Mouse (Mus musculus): ENCODE measurements at regions not wholly inside any gene's neighbourhood (a gene's known extent, or its start where the extent isn't known, plus 50 kb on each side); places are given as distances from the start of the nearest gene placed in this dataset.

DNA sequence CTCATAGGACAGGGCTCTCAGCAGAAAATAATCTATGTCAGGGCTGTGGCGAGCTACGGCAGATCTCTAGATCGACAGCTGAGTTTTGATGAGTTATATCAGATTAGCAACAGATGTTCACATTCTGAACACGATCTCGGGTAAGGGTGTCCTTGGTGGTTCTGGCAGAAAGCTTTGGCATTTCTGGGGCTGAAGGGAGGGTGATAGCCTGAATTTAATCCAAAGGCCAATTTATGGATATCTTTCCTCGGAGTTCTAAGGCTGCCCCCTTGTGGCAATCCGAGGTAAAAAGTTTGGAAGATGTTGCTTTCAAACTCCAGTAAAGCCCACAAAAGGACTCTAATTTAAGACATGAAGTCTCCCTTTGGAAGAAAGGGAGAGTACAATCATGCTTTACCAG is 101.3 kb upstream of the Luzp2 start:
- peak; percentile 0 to 54 for DNase-seq

DNA sequence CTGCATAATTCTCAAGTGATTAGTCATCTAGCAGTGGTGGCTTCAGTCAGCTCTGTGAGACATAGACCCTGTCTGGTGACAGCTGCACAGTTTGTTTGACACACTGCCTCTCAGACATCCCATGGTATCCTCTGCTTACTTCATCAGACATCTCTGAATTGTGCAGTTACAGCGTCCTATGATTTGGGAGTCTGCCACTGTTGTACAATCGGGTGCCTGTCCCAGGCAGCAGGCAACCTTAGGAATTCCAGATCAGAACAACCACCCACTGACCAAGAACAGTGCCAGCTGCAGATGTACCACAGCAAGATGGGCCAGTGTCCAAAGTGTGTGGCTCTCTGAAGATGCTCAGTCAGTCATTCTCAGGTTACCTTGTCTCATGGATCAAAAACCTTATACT is 100.4 kb upstream of the Luzp2 start:
- DNase-seq: no peak

GRCm38 (mm10) chr7:54767341-54767740 is 68.0 kb upstream of the Luzp2 start:
- no peak for DNase-seq

DNA sequence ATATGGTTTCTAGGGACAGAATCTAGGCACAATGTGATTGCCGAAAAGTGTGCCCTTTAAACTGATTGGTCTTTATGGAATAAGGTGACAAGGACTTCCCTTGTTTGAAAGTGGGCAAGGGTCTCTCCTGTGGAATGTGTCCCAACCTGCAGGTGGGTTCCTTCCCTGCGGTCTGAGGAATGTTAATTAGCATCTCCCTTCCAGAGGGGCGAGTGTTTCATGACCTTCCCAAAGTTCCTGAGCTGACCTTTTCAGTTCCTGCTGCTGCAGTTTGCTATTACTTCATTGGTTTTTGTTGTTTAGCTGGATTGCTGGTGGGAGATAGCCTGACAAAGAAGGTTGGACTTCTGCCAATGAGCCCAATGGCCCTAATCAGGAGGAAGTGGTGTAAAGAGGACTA is 66.6 kb upstream of the Luzp2 start:
- no peak for DNase-seq

DNA sequence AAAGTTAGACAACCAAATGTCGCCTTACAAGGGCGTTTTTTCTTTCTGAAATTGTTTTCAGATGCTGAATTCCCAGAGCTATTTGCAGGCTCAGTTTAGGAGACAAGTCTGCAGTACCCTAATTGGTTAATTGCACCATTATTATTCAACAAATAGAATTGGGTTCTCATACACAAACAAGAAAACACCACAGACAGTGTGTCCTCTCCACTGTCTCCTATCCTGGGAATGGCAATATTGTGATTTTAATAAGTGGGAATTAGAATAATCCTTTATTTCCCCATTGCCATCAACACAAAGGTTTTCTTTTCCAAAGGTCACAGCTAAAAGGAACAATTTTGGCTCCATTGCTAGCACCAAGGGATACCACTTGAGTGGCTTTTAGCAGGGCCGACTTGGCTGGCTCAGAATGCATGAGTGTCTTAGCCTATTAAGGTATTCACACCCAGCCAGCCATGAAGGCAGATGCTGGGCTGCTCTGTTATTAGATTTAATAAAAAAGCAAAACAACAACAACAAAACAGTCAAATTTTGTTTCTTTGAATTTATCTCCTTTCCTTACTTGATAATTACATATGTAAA is 53.3 kb upstream of the Luzp2 start:
- DNase-seq: no peak

DNA sequence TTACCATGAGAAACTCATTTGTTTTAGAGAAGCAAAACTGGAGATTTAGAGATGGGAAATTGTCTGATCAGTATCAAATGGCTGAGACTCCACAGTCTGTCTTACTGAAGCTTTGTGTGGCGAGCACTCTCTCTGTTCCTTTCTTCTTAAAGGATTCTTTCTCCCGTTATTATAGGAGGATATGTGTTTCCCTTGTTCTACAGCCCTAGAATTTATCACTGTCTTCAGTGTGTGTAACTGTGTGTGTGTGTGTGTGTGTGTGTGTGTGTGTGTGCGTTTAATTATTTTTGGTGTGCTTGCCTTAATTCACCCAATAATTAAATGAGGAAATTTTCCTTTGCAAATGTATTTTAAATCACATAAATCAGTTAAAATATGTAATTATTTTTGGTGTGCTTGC is 52.7 kb upstream of the Luzp2 start:
- DNase-seq: no peak

DNA sequence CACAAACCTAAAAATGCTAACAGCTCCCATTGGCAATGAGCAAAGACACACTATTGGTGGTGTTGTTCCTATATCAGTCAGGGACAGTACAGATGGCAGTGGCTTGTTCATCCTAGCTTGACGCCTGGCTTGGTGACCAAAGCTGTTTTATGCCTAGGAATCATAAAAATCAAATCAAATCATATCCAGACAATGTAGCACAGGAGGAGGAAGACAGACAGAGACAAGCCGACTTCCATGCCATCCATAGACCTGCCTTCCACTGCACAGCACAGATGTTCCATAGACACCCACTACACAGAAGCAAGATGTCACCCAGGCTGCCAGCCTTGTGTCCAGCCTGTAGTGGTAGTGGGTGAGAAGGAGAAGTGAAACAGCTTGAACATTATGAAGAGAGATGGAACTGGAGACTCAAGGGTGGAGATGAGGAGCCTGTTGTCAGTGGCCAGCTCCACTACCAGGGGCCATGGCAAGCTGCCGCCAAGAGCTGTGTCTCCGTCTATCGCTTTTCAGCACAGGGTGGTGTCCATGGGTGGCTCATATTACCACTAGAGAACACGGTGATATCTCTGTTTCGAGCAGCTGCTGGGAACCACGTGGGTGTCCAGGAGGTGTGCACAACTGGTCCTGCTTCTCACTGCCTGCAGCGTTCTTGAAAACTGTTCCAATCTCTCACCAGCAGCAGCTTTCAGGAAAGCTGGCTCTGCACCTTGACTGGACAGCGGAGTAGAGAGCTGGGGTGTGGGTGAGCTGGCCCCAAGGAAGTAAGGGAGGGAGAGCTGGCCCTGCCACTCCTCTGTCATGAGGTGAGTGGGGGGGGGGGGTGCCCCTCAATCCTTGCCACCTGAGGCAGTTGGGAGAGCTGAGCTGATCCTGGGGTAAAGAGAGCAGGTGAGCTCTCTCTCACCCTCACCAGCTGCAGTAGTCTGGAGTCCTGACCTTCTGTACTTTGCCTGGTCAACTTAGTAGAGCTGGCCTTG is 51.5 kb upstream of the Luzp2 start:
- DNase-seq: no peak
